Mouse (Mus musculus): ENCODE results near the gene Gclc. TPM values are rescaled to one million over a fixed set of nuclear protein-coding genes. Genes with fewer than 3 reads are reported as not detected.
"Not testable (repeated sequence)": the region's sequence is repeated elsewhere in the genome, so short reads cannot be mapped to it uniquely, and the experiment has no call there.

Gene Gclc
- polyA plus RNA-seq, 1 experiment from 2014 or later: 14.5 TPM

GRCm38 (mm10) chr9:77719675-77720074 lies 34.7 kb upstream of the Gclc start:
- H3K9ac ChIP-seq (replicated peaks): no peak overlapping the region
- ATAC-seq (ENCODE audit: insufficient number of reproducible peaks, insufficient read depth, low FRiP score, low TSS enrichment, low read depth): no peak
- no peaks in the 10 kb centered on the region for H3K36me3 ChIP-seq
- H3K4me3 ChIP-seq (replicated peaks): no peak overlapping the region
- H3K4me1 ChIP-seq (replicated peaks): no peaks in the 10 kb centered on the region
- no peak overlapping the region for H3K27ac ChIP-seq
- H3K4me2 ChIP-seq: no peak overlapping the region
- no peaks in the 10 kb centered on the region for H3K9me3 ChIP-seq
- 98% methylated on average over 1 of the region's 1 CpGs for WGBS
- H3K27me3 ChIP-seq: no peaks in the 10 kb centered on the region

- Histone ChIP-seq H3K27me3 (no peaks in the 10 kb centered on the region), H3K4me2 (no peak overlapping the region), H3K27ac (no peak overlapping the region), H3K36me3 (no peaks in the 10 kb centered on the region), H3K9ac (replicated peaks) (no peak overlapping the region), H3K4me3 (replicated peaks) (no peak overlapping the region), H3K9me3 (no peaks in the 10 kb centered on the region), H3K4me1 (replicated peaks) (no peaks in the 10 kb centered on the region)
- no peak for ATAC-seq (ENCODE audit: insufficient number of reproducible peaks, insufficient read depth, low FRiP score, low TSS enrichment, low read depth)
- 87% methylated on average over 1 of the region's 1 CpGs for WGBS
Measured at GRCm38 (mm10) chr9:77722381-77722780, 32.0 kb upstream of the Gclc start.

GRCm38 (mm10) chr9:77724216-77724615 lies 30.1 kb upstream of the Gclc start:
- H3K36me3 ChIP-seq: no peaks in the 10 kb centered on the region
- no peaks in the 10 kb centered on the region for H3K27me3 ChIP-seq
- H3K4me2 ChIP-seq: no peak overlapping the region
- WGBS: 82% methylated on average over 6 of the region's 6 CpGs
- ATAC-seq (ENCODE audit: insufficient number of reproducible peaks, insufficient read depth, low FRiP score, low TSS enrichment, low read depth): no peak
- no peaks in the 10 kb centered on the region for H3K9me3 ChIP-seq
- no peak overlapping the region for H3K9ac ChIP-seq (replicated peaks)
- H3K27ac ChIP-seq: no peak overlapping the region
- H3K4me3 ChIP-seq (replicated peaks): no peak overlapping the region
- H3K4me1 ChIP-seq (replicated peaks): no peaks in the 10 kb centered on the region

GRCm38 (mm10) chr9:77725448-77725847 lies 28.9 kb upstream of the Gclc start:
- ATAC-seq (ENCODE audit: insufficient number of reproducible peaks, insufficient read depth, low FRiP score, low TSS enrichment, low read depth): no peak
- WGBS: 89% methylated on average over 8 of the region's 8 CpGs
- H3K27me3 ChIP-seq: no peaks in the 10 kb centered on the region
- no peaks in the 10 kb centered on the region for H3K36me3 ChIP-seq
- no peaks in the 10 kb centered on the region for H3K4me1 ChIP-seq (replicated peaks)
- H3K9ac ChIP-seq (replicated peaks): no peak overlapping the region
- no peak overlapping the region for H3K4me3 ChIP-seq (replicated peaks)
- no peak overlapping the region for H3K4me2 ChIP-seq
- no peaks in the 10 kb centered on the region for H3K9me3 ChIP-seq
- H3K27ac ChIP-seq: no peak overlapping the region

GRCm38 (mm10) chr9:77726018-77726684 lies 28.2 kb upstream of the Gclc start:
- Histone ChIP-seq H3K4me1 (replicated peaks) (no peaks in the 10 kb centered on the region), H3K36me3 (no peaks in the 10 kb centered on the region), H3K4me2 (no peak overlapping the region), H3K9ac (replicated peaks) (no peak overlapping the region), H3K9me3 (no peaks in the 10 kb centered on the region), H3K27ac (no peak overlapping the region), H3K27me3 (no peaks in the 10 kb centered on the region), H3K4me3 (replicated peaks) (no peak overlapping the region)
- WGBS: 87% methylated on average over 6 of the region's 6 CpGs
- no peak for ATAC-seq (ENCODE audit: insufficient number of reproducible peaks, insufficient read depth, low FRiP score, low TSS enrichment, low read depth)

GRCm38 (mm10) chr9:77727012-77727411 lies 27.3 kb upstream of the Gclc start:
- no peaks in the 10 kb centered on the region for H3K27me3 ChIP-seq
- no peaks in the 10 kb centered on the region for H3K9me3 ChIP-seq
- no peak for ATAC-seq (ENCODE audit: insufficient number of reproducible peaks, insufficient read depth, low FRiP score, low TSS enrichment, low read depth)
- 85% methylated on average over 2 of the region's 2 CpGs for WGBS
- H3K4me1 ChIP-seq (replicated peaks): no peaks in the 10 kb centered on the region
- no peak overlapping the region for H3K4me2 ChIP-seq
- H3K36me3 ChIP-seq: no peaks in the 10 kb centered on the region
- no peak overlapping the region for H3K4me3 ChIP-seq (replicated peaks)
- no peak overlapping the region for H3K9ac ChIP-seq (replicated peaks)
- no peak overlapping the region for H3K27ac ChIP-seq

- Histone ChIP-seq H3K27me3 (no peaks in the 10 kb centered on the region), H3K4me3 (replicated peaks) (no peak overlapping the region), H3K27ac (no peak overlapping the region), H3K9ac (replicated peaks) (no peak overlapping the region), H3K9me3 (peaks cover 5% of the 10 kb centered on the region; the same call in 1 of the 2 replicates), H3K4me1 (replicated peaks) (no peaks in the 10 kb centered on the region), H3K36me3 (no peaks in the 10 kb centered on the region), H3K4me2 (no peak overlapping the region)
- 75% methylated on average over 3 of the region's 3 CpGs for WGBS
- ATAC-seq (ENCODE audit: insufficient number of reproducible peaks, insufficient read depth, low FRiP score, low TSS enrichment, low read depth): no peak
Measured at GRCm38 (mm10) chr9:77732067-77732466, 22.3 kb upstream of the Gclc start.

GRCm38 (mm10) chr9:77737298-77738041 lies 16.9 kb upstream of the Gclc start:
- peaks cover 5% of the 10 kb centered on the region; the same call in 1 of the 2 replicates for H3K9me3 ChIP-seq
- no peak overlapping the region for H3K9ac ChIP-seq (replicated peaks)
- no peaks in the 10 kb centered on the region for H3K27me3 ChIP-seq
- ATAC-seq (ENCODE audit: insufficient number of reproducible peaks, insufficient read depth, low FRiP score, low TSS enrichment, low read depth): no peak
- H3K4me3 ChIP-seq (replicated peaks): no peak overlapping the region
- no peaks in the 10 kb centered on the region for H3K4me1 ChIP-seq (replicated peaks)
- no peaks in the 10 kb centered on the region for H3K36me3 ChIP-seq
- H3K27ac ChIP-seq: no peak overlapping the region
- 84% methylated on average over 6 of the region's 6 CpGs for WGBS
- H3K4me2 ChIP-seq: no peak overlapping the region

- H3K36me3 ChIP-seq: no peaks in the 10 kb centered on the region
- no peak for ATAC-seq (ENCODE audit: insufficient number of reproducible peaks, insufficient read depth, low FRiP score, low TSS enrichment, low read depth)
- H3K9me3 ChIP-seq: no peaks in the 10 kb centered on the region
- H3K27ac ChIP-seq: no peak overlapping the region
- H3K9ac ChIP-seq (replicated peaks): no peak overlapping the region
- no peak overlapping the region for H3K4me2 ChIP-seq
- H3K4me1 ChIP-seq (replicated peaks): no peaks in the 10 kb centered on the region
- H3K4me3 ChIP-seq (replicated peaks): no peak overlapping the region
- no peaks in the 10 kb centered on the region for H3K27me3 ChIP-seq
- WGBS: 64% methylated on average over 1 of the region's 1 CpGs
Measured at GRCm38 (mm10) chr9:77741452-77741851, 12.9 kb upstream of the Gclc start.

- Histone ChIP-seq H3K4me1 (replicated peaks) (no peaks in the 10 kb centered on the region), H3K9ac (replicated peaks) (no peak overlapping the region), H3K4me3 (replicated peaks) (no peak overlapping the region), H3K27me3 (no peaks in the 10 kb centered on the region), H3K4me2 (no peak overlapping the region), H3K9me3 (no peaks in the 10 kb centered on the region), H3K27ac (no peak overlapping the region), H3K36me3 (no peaks in the 10 kb centered on the region)
- ATAC-seq (ENCODE audit: insufficient number of reproducible peaks, insufficient read depth, low FRiP score, low TSS enrichment, low read depth): no peak
- WGBS: 52% methylated on average over 3 of the region's 3 CpGs
Measured at GRCm38 (mm10) chr9:77744798-77745197, 9.5 kb upstream of the Gclc start.

- Histone ChIP-seq H3K4me2 (no peak overlapping the region), H3K27ac (no peak overlapping the region), H3K4me3 (replicated peaks) (no peak overlapping the region), H3K27me3 (no peaks in the 10 kb centered on the region), H3K4me1 (replicated peaks) (peaks cover under 1% of the 10 kb centered on the region; the same call in 1 of the 2 replicates), H3K9ac (replicated peaks) (no peak overlapping the region), H3K36me3 (no peaks in the 10 kb centered on the region), H3K9me3 (no peaks in the 10 kb centered on the region)
- 35% methylated on average over 2 of the region's 2 CpGs for WGBS
- no peak for ATAC-seq (ENCODE audit: insufficient number of reproducible peaks, insufficient read depth, low FRiP score, low TSS enrichment, low read depth)
Measured at GRCm38 (mm10) chr9:77746315-77746714, 8.0 kb upstream of the Gclc start.

GRCm38 (mm10) chr9:77748292-77748691 lies 6.0 kb upstream of the Gclc start:
- H3K9ac ChIP-seq (replicated peaks); H3K9me3 ChIP-seq; H3K36me3 ChIP-seq; H3K4me1 ChIP-seq (replicated peaks); H3K4me3 ChIP-seq (replicated peaks); ATAC-seq (ENCODE audit: insufficient number of reproducible peaks, insufficient read depth, low FRiP score, low TSS enrichment, low read depth); H3K27me3 ChIP-seq; H3K27ac ChIP-seq; H3K4me2 ChIP-seq: not testable (repeated sequence)
- WGBS: 82% methylated on average over 1 of the region's 1 CpGs

Data from limb, embryonic 12.5 days (tissue).